Mouse (Mus musculus): Measurements from ENCODE around the gene Atf1. TPM values are rescaled to one million over a fixed set of nuclear protein-coding genes. Genes with fewer than 3 reads are reported as not detected.
"Not testable (repeated sequence)": the region's sequence is repeated elsewhere in the genome, so short reads cannot be mapped to it uniquely, and the experiment has no call there.

Atf1 gene
- total RNA-seq, 2 experiments from 2014 or later: 15.7 to 19.7 TPM

- DNase-seq (ENCODE audit: low spot score in 2 of 2): no peak
- intact Hi-C loops (cut with DNase I): no loop called here
Measured at GRCm38 (mm10) chr15:100288980-100289379, 61.4 kb downstream of the Atf1 start.

- DNase-seq (ENCODE audit: low spot score in 2 of 2): no peak
- intact Hi-C loops (cut with DNase I): no loop called here
Measured at GRCm38 (mm10) chr15:100290858-100291257, 63.2 kb downstream of the Atf1 start.

- intact Hi-C loops (cut with DNase I): no loop called here
- DNase-seq (ENCODE audit: low spot score in 2 of 2): no peak
Measured at GRCm38 (mm10) chr15:100292326-100292725, 64.7 kb downstream of the Atf1 start.

GRCm38 (mm10) chr15:100297856-100298255, 70.2 kb downstream of the Atf1 start:
- intact Hi-C loops (cut with DNase I): no loop called here
- no peak for DNase-seq (ENCODE audit: low spot score in 2 of 2)

GRCm38 (mm10) chr15:100300499-100300898, 72.9 kb downstream of the Atf1 start:
- no peak for DNase-seq (ENCODE audit: low spot score in 2 of 2)

GRCm38 (mm10) chr15:100301556-100301955, 73.9 kb downstream of the Atf1 start:
- DNase-seq (ENCODE audit: low spot score in 2 of 2): no peak
- intact Hi-C loops (cut with DNase I): no loop called here

More at GRCm38 (mm10) chr15:100300499-100300898, 72.9 kb downstream of the Atf1 start:
- intact Hi-C loops (cut with DNase I): no loop called here

GRCm38 (mm10) chr15:100303428-100304018, 75.9 kb downstream of the Atf1 start:
- intact Hi-C loops (cut with DNase I): no loop called here
- no peak for DNase-seq (ENCODE audit: low spot score in 2 of 2)

- intact Hi-C loops (cut with DNase I): no loop called here
- DNase-seq (ENCODE audit: low spot score in 2 of 2): peak; percentile 84 to 85
Measured at GRCm38 (mm10) chr15:100304019-100304991, 76.7 kb downstream of the Atf1 start, which contains the start of gene Mettl7a1. Mettl7a1 (plus strand) TSS chr15:100304140.

GRCm38 (mm10) chr15:100306201-100306600, 78.6 kb downstream of the Atf1 start:
- DNase-seq (ENCODE audit: low spot score in 2 of 2): no peak
- intact Hi-C loops (cut with DNase I): no loop called here

- intact Hi-C loops (cut with DNase I): not testable (repeated sequence)
- peak in 1 of 2 experiments; percentile 27 for DNase-seq (ENCODE audit: low spot score in 2 of 2)
Measured at GRCm38 (mm10) chr15:100307438-100308096, 79.9 kb downstream of the Atf1 start.

Other genes with a start within 250 kb of the Atf1 start
- gene Dip2b, start 189.2 kb upstream of the Atf1 start, total RNA-seq (2021): 10 to 100 TPM; 62.4 to 66.4 TPM
- gene Tmprss12, start 53.0 kb downstream of the Atf1 start, total RNA-seq (2021): not detected
- 10 to 100 TPM; 16.5 to 17.7 TPM for gene Mettl7a1, start 76.3 kb downstream of the Atf1 start, total RNA-seq (2021)
- gene Mettl7a3, start 107.1 kb downstream of the Atf1 start, total RNA-seq (2021): under 1 TPM in 1 of 2 experiments, not detected in 1; 0.37 TPM
- gene Methig1, start 125.3 kb downstream of the Atf1 start, total RNA-seq (2021): not detected
- under 1 TPM in 1 of 2 experiments, not detected in 1; 0.20 TPM for gene Mettl7a2, start 125.4 kb downstream of the Atf1 start, total RNA-seq (2021)
- gene Higd1c, start 136.7 kb downstream of the Atf1 start, total RNA-seq (2021): not detected
- under 1 TPM in 1 of 2 experiments, not detected in 1; 0.13 TPM for gene Gm5475, start 194.3 kb downstream of the Atf1 start, total RNA-seq (2021)
- gene Slc11a2, start 197.3 kb downstream of the Atf1 start, total RNA-seq (2021): 10 to 100 TPM; 55.7 to 56.8 TPM
- gene Letmd1, start 241.2 kb downstream of the Atf1 start, total RNA-seq (2021): 10 to 100 TPM; 65.8 to 70.5 TPM

Measured in left cerebral cortex, postnatal 14 days (tissue).